Mouse (Mus musculus) heart, adult 18-20 months (tissue): ENCODE data around the gene Pop4. TPM values are rescaled to one million over a fixed set of nuclear protein-coding genes. Genes with fewer than 3 reads are reported as not detected.
"Not testable (repeated sequence)": the region's sequence is repeated elsewhere in the genome, so short reads cannot be mapped to it uniquely, and the experiment has no call there.

Experiments used
- DNase-seq, 2 experiments: peaks; one replicate each; pipeline ENCODE4 v3.0.0; 2021 to 2022; ENCODE audit warnings: mixed read lengths in 1 of 2
- long read RNA-seq, 2 experiments: library from polyadenylated mRNA; stranded (forward); transcript quantifications; one replicate each; pipeline ENCODE4 v2.0.0; 2021
- total RNA-seq, 2 experiments: library from RNA; stranded (reverse); gene quantifications; 2 replicates each; pipeline ENCODE4 v1.2.3; 2021

Gene Pop4
- 1 to 10 TPM; 7.6 to 9.7 TPM for total RNA-seq
- long read RNA-seq, experiment 1, partial matches to known transcripts: 0 of 7 reads
- long read RNA-seq, experiment 1, other reads (novel, unspliced or antisense): 4 of 7 reads
- long read RNA-seq, experiment 2, transcript Pop4-201 (7 exons, 2,113 nt): major isoform, 5 of 6 reads
- long read RNA-seq, experiment 2, partial matches to known transcripts: 0 of 6 reads
- long read RNA-seq, experiment 2, other reads (novel, unspliced or antisense): 1 of 6 reads

GRCm38 (mm10) chr7:38270703-38271510 is at the start of gene Pop4:
Gene Pop4, minus strand, starts transcription at chr7:38271423.
- DNase-seq: peak; percentile 92 to 96

- no peak for DNase-seq
Observed at GRCm38 (mm10) chr7:38320641-38321040, 49.4 kb upstream of the Pop4 start.

- not testable (repeated sequence) for DNase-seq
Observed at GRCm38 (mm10) chr7:38282192-38282591, 11.0 kb upstream of the Pop4 start.

- no peak for DNase-seq
Observed at GRCm38 (mm10) chr7:38272551-38272950, 1.3 kb upstream of the Pop4 start.

GRCm38 (mm10) chr7:38271859-38272258 is 636 bp upstream of the Pop4 start:
- no peak for DNase-seq

- no peak for DNase-seq
Observed at GRCm38 (mm10) chr7:38271511-38271811, 238 bp upstream of the Pop4 start.

GRCm38 (mm10) chr7:38267006-38267680 is 4.1 kb downstream of the Pop4 start:
- peak; percentile 47 to 68 for DNase-seq

- peak; percentile 9 to 13 for DNase-seq
Observed at GRCm38 (mm10) chr7:38262406-38262805, 8.8 kb downstream of the Pop4 start.

- DNase-seq: no peak
Observed at GRCm38 (mm10) chr7:38259631-38260030, 11.6 kb downstream of the Pop4 start.

- DNase-seq: peak; percentile 9 to 20
Observed at GRCm38 (mm10) chr7:38253441-38253840, 17.8 kb downstream of the Pop4 start.

GRCm38 (mm10) chr7:38251494-38252216 is 19.6 kb downstream of the Pop4 start:
- DNase-seq: peak; percentile 18 to 38

GRCm38 (mm10) chr7:38242417-38242816 is 28.8 kb downstream of the Pop4 start:
- no peak for DNase-seq

- no peak for DNase-seq
Observed at GRCm38 (mm10) chr7:38237140-38237539, 34.1 kb downstream of the Pop4 start.

- no peak for DNase-seq
Observed at GRCm38 (mm10) chr7:38236400-38237105, 34.7 kb downstream of the Pop4 start.

GRCm38 (mm10) chr7:38230285-38230684 is 40.9 kb downstream of the Pop4 start:
- DNase-seq: peak; percentile 74 to 86

- DNase-seq: no peak
Observed at GRCm38 (mm10) chr7:38228329-38228728, 42.9 kb downstream of the Pop4 start.

GRCm38 (mm10) chr7:38227900-38228298 is 43.3 kb downstream of the Pop4 start, which contains the start of gene Plekhf1:
Gene Plekhf1, minus strand, starts transcription at chr7:38228016.
- DNase-seq: peak; percentile 97

GRCm38 (mm10) chr7:38227181-38227899 is 43.9 kb downstream of the Pop4 start:
- peak; percentile 94 to 96 for DNase-seq

- DNase-seq: peak in 1 of 2 experiments; percentile 53
Observed at GRCm38 (mm10) chr7:38226226-38226625, 45.0 kb downstream of the Pop4 start.

- peak; percentile 78 to 84 for DNase-seq
Observed at GRCm38 (mm10) chr7:38224577-38225369, 46.5 kb downstream of the Pop4 start.
